Mouse (Mus musculus) activated CD4-positive, CD25-positive, alpha-beta regulatory T cell, adult 4 months (primary cell): ENCODE measurements around the gene Clhc1. TPM values are rescaled to one million over a fixed set of nuclear protein-coding genes. Genes with fewer than 3 reads are reported as not detected.
A peak's percentile ranks its signal among the peaks of the same experiment; 100 is the strongest.
"Not testable (repeated sequence)": the region's sequence is repeated elsewhere in the genome, so short reads cannot be mapped to it uniquely, and the experiment has no call there.

Experiments used
- ATAC-seq: one replicate; pipeline ENCODE4 v1.8.0; 2017
- polyA plus RNA-seq, 2 experiments: library from polyadenylated mRNA; unstranded; fragments of 100-300 nt; shearing (Covaris generic); gene quantifications; one replicate each; pipeline ENCODE4 v1.2.1; 2017

Gene Clhc1
- polyA plus RNA-seq = 1 to 10 TPM in 1 of 2 experiments, under 1 TPM in 1; 0.78 to 1.2 TPM

GRCm38 (mm10) chr11:29547752-29548503, at the start of gene Clhc1, which contains the start of gene Rps27a:
TSS of gene Clhc1 (plus strand) at chr11:29547950.
TSS of gene Rps27a (minus strand) at chr11:29548109.
- ATAC-seq = peak; percentile 91

GRCm38 (mm10) chr11:29503948-29504893, 43.5 kb upstream of the Clhc1 start:
- no peak for ATAC-seq

- ATAC-seq = no peak
Measured at GRCm38 (mm10) chr11:29504899-29505625, 42.7 kb upstream of the Clhc1 start.

- no peak for ATAC-seq
Measured at GRCm38 (mm10) chr11:29509421-29509820, 38.3 kb upstream of the Clhc1 start.

- no peak for ATAC-seq
Measured at GRCm38 (mm10) chr11:29512818-29513535, 34.8 kb upstream of the Clhc1 start.

GRCm38 (mm10) chr11:29514325-29514681, 33.4 kb upstream of the Clhc1 start:
- ATAC-seq = no peak

- ATAC-seq = peak; percentile 100
Measured at GRCm38 (mm10) chr11:29514682-29515412, 32.9 kb upstream of the Clhc1 start, which contains the start of gene Prorsd1. TSS of gene Prorsd1 (minus strand) at chr11:29515033.

- peak; percentile 74 for ATAC-seq
Measured at GRCm38 (mm10) chr11:29525988-29526794, 21.6 kb upstream of the Clhc1 start, which contains the start of gene Mtif2. TSS of gene Mtif2 (plus strand) at chr11:29526408.

GRCm38 (mm10) chr11:29538201-29538600, 9.5 kb upstream of the Clhc1 start:
- no peak for ATAC-seq

GRCm38 (mm10) chr11:29544225-29544945, 3.4 kb upstream of the Clhc1 start:
- ATAC-seq = no peak

GRCm38 (mm10) chr11:29545150-29545752, 2.5 kb upstream of the Clhc1 start:
- ATAC-seq = not testable (repeated sequence)

- not testable (repeated sequence) for ATAC-seq
Measured at GRCm38 (mm10) chr11:29546297-29546696, 1.5 kb upstream of the Clhc1 start.

GRCm38 (mm10) chr11:29546762-29547161, 988 bp upstream of the Clhc1 start:
- no peak for ATAC-seq

GRCm38 (mm10) chr11:29547249-29547751, 450 bp upstream of the Clhc1 start:
- ATAC-seq = no peak

GRCm38 (mm10) chr11:29548504-29549424, 1.0 kb downstream of the Clhc1 start:
- ATAC-seq = no peak

GRCm38 (mm10) chr11:29549425-29549778, 1.7 kb downstream of the Clhc1 start:
- no peak for ATAC-seq

GRCm38 (mm10) chr11:29560452-29560851, 12.7 kb downstream of the Clhc1 start:
- peak; percentile 46 for ATAC-seq

GRCm38 (mm10) chr11:29560990-29561389, 13.2 kb downstream of the Clhc1 start:
- ATAC-seq = no peak
